Mouse (Mus musculus) testis, adult 2 months (tissue): Measurements from ENCODE around the gene Kif3b.

ENCODE experiments used
- CTCF ChIP-seq: fragments of 200-500 bp; IDR thresholded peaks from 2 replicates; pipeline ENCODE4 v1.5.1; 2012; ENCODE audit warnings: low read depth, mild to moderate bottlenecking, inconsistent platforms, low read length, moderate library complexity; ENCODE audit not compliant: control insufficient read depth, insufficient read depth, insufficient replicate concordance
- POLR2A ChIP-seq: fragments of 200-500 bp; IDR thresholded peaks from 2 replicates; pipeline ENCODE4 v1.6.1; 2012; ENCODE audit warnings: low read depth, mild to moderate bottlenecking, inconsistent platforms, low read length, moderate library complexity; ENCODE audit not compliant: control insufficient read depth

DNA sequence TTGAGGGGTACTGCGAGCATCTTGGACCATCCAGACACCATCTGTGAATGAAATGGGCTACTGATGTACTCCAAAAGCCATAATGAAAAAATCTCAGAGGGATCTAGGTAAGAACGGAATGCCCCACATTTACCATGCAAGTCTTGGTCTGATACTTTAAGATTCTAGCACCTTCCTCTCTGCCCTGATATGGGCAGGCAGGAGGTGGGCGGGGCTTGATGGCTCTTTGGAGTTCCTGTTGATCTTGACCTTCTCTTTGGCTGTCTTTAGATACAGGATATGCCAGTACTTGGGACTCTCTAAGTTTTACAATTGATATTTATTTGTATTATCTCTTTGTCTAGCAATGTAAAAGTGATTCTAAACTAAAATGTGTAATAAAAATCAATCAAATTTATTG, 41.8 kb downstream of the Kif3b start:
- TF ChIP-seq POLR2A = no peak
- no peak for TF ChIP-seq CTCF
